Mouse (Mus musculus): ENCODE results near the gene Lamtor5. TPM values are rescaled to one million over a fixed set of nuclear protein-coding genes. Genes with fewer than 3 reads are reported as not detected.

The Lamtor5 gene
- total RNA-seq, 1 experiment: 76.9 TPM

- DNase-seq (ENCODE audit: low read depth, low spot score): peak; percentile 51
These were observed 4.8 kb upstream of the Lamtor5 start for GRCm38 (mm10) chr3:107273820-107274219.

DNA sequence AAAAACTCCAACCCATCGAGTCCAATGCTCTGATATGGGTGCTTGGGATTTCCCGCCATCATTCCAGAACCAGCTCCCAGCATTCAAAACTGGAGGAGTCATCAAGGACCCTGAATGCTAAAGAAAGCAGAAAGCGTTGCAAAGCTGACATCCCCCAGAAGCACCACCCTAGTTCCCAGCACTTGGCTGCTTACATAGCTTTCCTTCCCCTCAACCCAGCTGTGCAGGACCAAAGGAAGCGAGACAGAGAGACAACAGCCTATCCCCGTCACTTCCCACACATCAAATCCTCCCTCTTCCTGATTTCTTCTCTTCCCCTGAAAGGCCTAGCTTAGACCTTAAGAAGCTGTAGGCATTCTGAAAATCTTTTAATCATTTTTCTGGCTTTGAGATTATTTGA is 3.3 kb upstream of the Lamtor5 start:
- no peak overlapping the region for H3K4me3 ChIP-seq (ENCODE audit: insufficient read depth in 1 of 2, low read depth in 1 of 2, low read length in 2 of 2, poor library complexity in 1 of 2, severe bottlenecking in 1 of 2)
- DNase-seq (ENCODE audit: low read depth, low spot score): no peak
- no peak overlapping the region for H3K9ac ChIP-seq (ENCODE audit: insufficient read depth, low read depth, low read length, poor library complexity, severe bottlenecking)
- no peaks in the 10 kb centered on the region for H3K9me3 ChIP-seq (ENCODE audit: control insufficient read depth, insufficient read depth, low read depth, low read length)
- no peaks in the 10 kb centered on the region for H3K4me1 ChIP-seq (ENCODE audit: control insufficient read depth in 2 of 2, insufficient read depth in 2 of 2, low read length in 2 of 2, poor library complexity in 1 of 2)
- H3K36me3 ChIP-seq (ENCODE audit: control insufficient read depth, insufficient read depth, low read length, poor library complexity, severe bottlenecking): no peaks in the 10 kb centered on the region
- in situ Hi-C loops (cut with MboI; ENCODE audit: low sequenced_read_pairs in 2 of 2, unreplicated experiment in 2 of 2): no loop called here
- TF ChIP-seq ZNF384 (IDR thresholded peaks at IDR 0.05; ENCODE audit: low read depth, low read length) (no peak), CHD2 (IDR thresholded peaks at IDR 0.05; ENCODE audit: low read depth, low read length) (no peak), MAFK (IDR thresholded peaks at IDR 0.05; ENCODE audit: insufficient read depth, low read depth, low read length) (no peak), HCFC1 (IDR thresholded peaks at IDR 0.05; ENCODE audit: borderline replicate concordance, insufficient read depth, low read length) (no peak), ZC3H11A (IDR thresholded peaks at IDR 0.05; ENCODE audit: borderline replicate concordance, low read depth, low read length) (no peak)
- H3K27ac ChIP-seq (ENCODE audit: insufficient read depth, low read depth, low read length, poor library complexity, severe bottlenecking): no peak overlapping the region

More at GRCm38 (mm10) chr3:107273820-107274219, 4.8 kb upstream of the Lamtor5 start:
- Histone ChIP-seq H3K27ac (ENCODE audit: insufficient read depth, low read depth, low read length, poor library complexity, severe bottlenecking) (no peak overlapping the region), H3K9ac (ENCODE audit: insufficient read depth, low read depth, low read length, poor library complexity, severe bottlenecking) (no peak overlapping the region), H3K4me3 (ENCODE audit: insufficient read depth in 1 of 2, low read depth in 1 of 2, low read length in 2 of 2, poor library complexity in 1 of 2, severe bottlenecking in 1 of 2) (no peak overlapping the region), H3K36me3 (ENCODE audit: control insufficient read depth, insufficient read depth, low read length, poor library complexity, severe bottlenecking) (no peaks in the 10 kb centered on the region), H3K4me1 (ENCODE audit: control insufficient read depth in 2 of 2, insufficient read depth in 2 of 2, low read length in 2 of 2, poor library complexity in 1 of 2) (no peaks in the 10 kb centered on the region), H3K9me3 (ENCODE audit: control insufficient read depth, insufficient read depth, low read depth, low read length) (no peaks in the 10 kb centered on the region)
- TF ChIP-seq ZC3H11A (IDR thresholded peaks at IDR 0.05; ENCODE audit: borderline replicate concordance, low read depth, low read length) (no peak), HCFC1 (IDR thresholded peaks at IDR 0.05; ENCODE audit: borderline replicate concordance, insufficient read depth, low read length) (no peak), ZNF384 (IDR thresholded peaks at IDR 0.05; ENCODE audit: low read depth, low read length) (no peak), CHD2 (IDR thresholded peaks at IDR 0.05; ENCODE audit: low read depth, low read length) (no peak), MAFK (IDR thresholded peaks at IDR 0.05; ENCODE audit: insufficient read depth, low read depth, low read length) (no peak)
- in situ Hi-C loops (cut with MboI; ENCODE audit: low sequenced_read_pairs in 2 of 2, unreplicated experiment in 2 of 2): no loop called here

DNA sequence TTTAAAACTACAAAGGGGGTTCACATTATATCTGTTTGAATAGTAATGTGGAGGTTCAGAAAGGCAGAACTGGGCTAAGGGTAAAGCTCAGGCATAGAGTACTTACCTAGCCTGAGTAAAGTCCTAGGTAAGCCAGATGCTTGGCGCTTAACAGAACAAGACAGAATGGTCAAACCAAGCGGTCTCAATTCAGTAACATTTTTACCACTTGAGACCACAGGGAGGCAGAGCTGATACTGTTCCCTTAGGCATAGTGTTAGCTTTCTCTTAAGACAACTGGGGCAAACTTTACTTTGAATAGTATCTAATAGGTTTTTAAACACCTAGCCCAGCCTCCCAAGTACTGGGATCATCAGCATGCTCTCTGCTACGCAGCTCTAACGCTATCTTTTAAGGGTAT is 2.7 kb upstream of the Lamtor5 start:
- in situ Hi-C loops (cut with MboI; ENCODE audit: low sequenced_read_pairs in 2 of 2, unreplicated experiment in 2 of 2): no loop called here
- Histone ChIP-seq H3K4me3 (ENCODE audit: insufficient read depth in 1 of 2, low read depth in 1 of 2, low read length in 2 of 2, poor library complexity in 1 of 2, severe bottlenecking in 1 of 2) (no peak overlapping the region), H3K9me3 (ENCODE audit: control insufficient read depth, insufficient read depth, low read depth, low read length) (no peaks in the 10 kb centered on the region), H3K9ac (ENCODE audit: insufficient read depth, low read depth, low read length, poor library complexity, severe bottlenecking) (no peak overlapping the region), H3K36me3 (ENCODE audit: control insufficient read depth, insufficient read depth, low read length, poor library complexity, severe bottlenecking) (no peaks in the 10 kb centered on the region), H3K4me1 (ENCODE audit: control insufficient read depth in 2 of 2, insufficient read depth in 2 of 2, low read length in 2 of 2, poor library complexity in 1 of 2) (no peaks in the 10 kb centered on the region), H3K27ac (ENCODE audit: insufficient read depth, low read depth, low read length, poor library complexity, severe bottlenecking) (no peak overlapping the region)
- no peak for DNase-seq (ENCODE audit: low read depth, low spot score)
- TF ChIP-seq CHD2 (IDR thresholded peaks at IDR 0.05; ENCODE audit: low read depth, low read length): no peak
- TF ChIP-seq ZNF384 (IDR thresholded peaks at IDR 0.05; ENCODE audit: low read depth, low read length): no peak
- TF ChIP-seq HCFC1 (IDR thresholded peaks at IDR 0.05; ENCODE audit: borderline replicate concordance, insufficient read depth, low read length): no peak
- TF ChIP-seq MAFK (IDR thresholded peaks at IDR 0.05; ENCODE audit: insufficient read depth, low read depth, low read length): no peak
- TF ChIP-seq ZC3H11A (IDR thresholded peaks at IDR 0.05; ENCODE audit: borderline replicate concordance, low read depth, low read length): no peak

GRCm38 (mm10) chr3:107276626-107277025 is 2.0 kb upstream of the Lamtor5 start:
- no peak overlapping the region for H3K4me3 ChIP-seq (ENCODE audit: insufficient read depth in 1 of 2, low read depth in 1 of 2, low read length in 2 of 2, poor library complexity in 1 of 2, severe bottlenecking in 1 of 2)
- TF ChIP-seq ZC3H11A (IDR thresholded peaks at IDR 0.05; ENCODE audit: borderline replicate concordance, low read depth, low read length): no peak
- TF ChIP-seq MAFK (IDR thresholded peaks at IDR 0.05; ENCODE audit: insufficient read depth, low read depth, low read length): no peak
- TF ChIP-seq HCFC1 (IDR thresholded peaks at IDR 0.05; ENCODE audit: borderline replicate concordance, insufficient read depth, low read length): no peak
- TF ChIP-seq ZNF384 (IDR thresholded peaks at IDR 0.05; ENCODE audit: low read depth, low read length): no peak
- H3K9ac ChIP-seq (ENCODE audit: insufficient read depth, low read depth, low read length, poor library complexity, severe bottlenecking): no peak overlapping the region
- no peak for DNase-seq (ENCODE audit: low read depth, low spot score)
- no peak overlapping the region for H3K27ac ChIP-seq (ENCODE audit: insufficient read depth, low read depth, low read length, poor library complexity, severe bottlenecking)
- no peaks in the 10 kb centered on the region for H3K9me3 ChIP-seq (ENCODE audit: control insufficient read depth, insufficient read depth, low read depth, low read length)
- no peaks in the 10 kb centered on the region for H3K4me1 ChIP-seq (ENCODE audit: control insufficient read depth in 2 of 2, insufficient read depth in 2 of 2, low read length in 2 of 2, poor library complexity in 1 of 2)
- in situ Hi-C loops (cut with MboI; ENCODE audit: low sequenced_read_pairs in 2 of 2, unreplicated experiment in 2 of 2): no loop called here
- no peaks in the 10 kb centered on the region for H3K36me3 ChIP-seq (ENCODE audit: control insufficient read depth, insufficient read depth, low read length, poor library complexity, severe bottlenecking)

DNA sequence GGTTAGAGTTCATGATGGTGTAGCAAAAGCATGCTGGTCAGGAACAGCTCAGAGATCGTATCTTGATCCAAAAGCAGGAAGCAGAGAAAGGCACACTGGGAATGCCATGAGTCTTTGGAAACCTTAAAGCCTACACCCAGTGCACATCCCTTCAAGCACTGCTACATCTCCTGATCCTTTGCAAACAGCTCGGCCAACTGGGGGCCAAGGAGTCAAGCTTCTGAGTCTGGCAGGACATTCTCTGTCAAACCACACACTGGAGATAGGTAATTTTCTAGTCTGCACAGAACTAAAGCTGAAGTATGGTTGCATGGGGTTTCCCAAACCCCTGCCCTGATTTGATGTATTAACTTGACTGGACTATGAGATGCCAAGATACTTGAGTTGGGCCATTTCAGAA is 7.5 kb downstream of the Lamtor5 start:
- 0 out of 2 replicates have a peak, but pooled peaks cover 3% of the 10 kb centered on the region for H3K36me3 ChIP-seq (ENCODE audit: control insufficient read depth, insufficient read depth, low read length, poor library complexity, severe bottlenecking)
- no peak overlapping the region for H3K9ac ChIP-seq (ENCODE audit: insufficient read depth, low read depth, low read length, poor library complexity, severe bottlenecking)
- DNase-seq (ENCODE audit: low read depth, low spot score): no peak
- H3K4me3 ChIP-seq (ENCODE audit: insufficient read depth in 1 of 2, low read depth in 1 of 2, low read length in 2 of 2, poor library complexity in 1 of 2, severe bottlenecking in 1 of 2): no peak overlapping the region
- TF ChIP-seq MAFK (IDR thresholded peaks at IDR 0.05; ENCODE audit: insufficient read depth, low read depth, low read length) (no peak), CHD2 (IDR thresholded peaks at IDR 0.05; ENCODE audit: low read depth, low read length) (no peak), ZNF384 (IDR thresholded peaks at IDR 0.05; ENCODE audit: low read depth, low read length) (no peak), ZC3H11A (IDR thresholded peaks at IDR 0.05; ENCODE audit: borderline replicate concordance, low read depth, low read length) (no peak), HCFC1 (IDR thresholded peaks at IDR 0.05; ENCODE audit: borderline replicate concordance, insufficient read depth, low read length) (no peak)
- peaks cover 0 to 2% of the 10 kb centered on the region in 2 experiments; a peak in 1 of 4 replicates for H3K4me1 ChIP-seq (ENCODE audit: control insufficient read depth in 2 of 2, insufficient read depth in 2 of 2, low read length in 2 of 2, poor library complexity in 1 of 2)
- H3K9me3 ChIP-seq (ENCODE audit: control insufficient read depth, insufficient read depth, low read depth, low read length): no peaks in the 10 kb centered on the region
- no peak overlapping the region for H3K27ac ChIP-seq (ENCODE audit: insufficient read depth, low read depth, low read length, poor library complexity, severe bottlenecking)
- in situ Hi-C loops (cut with MboI; ENCODE audit: low sequenced_read_pairs in 2 of 2, unreplicated experiment in 2 of 2): no loop called here
